Mouse (Mus musculus) E14TG2a.4 (cell line): ENCODE results near the gene Apoh.

Source experiments
- CTCF ChIP-seq: conservative IDR thresholded peaks from 2 replicates; pipeline ENCODE4 v1.5.1; 2014; ENCODE audit warnings: low read length
- NANOG ChIP-seq: IDR thresholded peaks from 2 replicates; pipeline ENCODE4 v1.6.1; 2014; ENCODE audit warnings: borderline replicate concordance, low read length, mixed read lengths
- POU5F1 ChIP-seq: IDR thresholded peaks from 2 replicates; pipeline ENCODE4 v1.6.1; 2014; ENCODE audit warnings: low read length, borderline replicate concordance

- TF ChIP-seq CTCF (no peak), NANOG (no peak), POU5F1 (no peak)
These were observed 15.8 kb downstream of the Apoh start for GRCm38 (mm10) chr11:108358911-108359310.
